Mouse (Mus musculus) bone marrow macrophage, adult 2 months (primary cell): Measurements from ENCODE around the gene Adrb1.

Source experiments
- CTCF ChIP-seq: IDR thresholded peaks from 2 replicates; pipeline ENCODE4 v1.5.1; 2012; ENCODE audit warnings: low read depth, mild to moderate bottlenecking, low read length, moderate library complexity
- POLR2A ChIP-seq: IDR thresholded peaks from 2 replicates; pipeline ENCODE4 v1.6.1; 2012; ENCODE audit warnings: mild to moderate bottlenecking, low read depth, low read length, borderline replicate concordance

DNA sequence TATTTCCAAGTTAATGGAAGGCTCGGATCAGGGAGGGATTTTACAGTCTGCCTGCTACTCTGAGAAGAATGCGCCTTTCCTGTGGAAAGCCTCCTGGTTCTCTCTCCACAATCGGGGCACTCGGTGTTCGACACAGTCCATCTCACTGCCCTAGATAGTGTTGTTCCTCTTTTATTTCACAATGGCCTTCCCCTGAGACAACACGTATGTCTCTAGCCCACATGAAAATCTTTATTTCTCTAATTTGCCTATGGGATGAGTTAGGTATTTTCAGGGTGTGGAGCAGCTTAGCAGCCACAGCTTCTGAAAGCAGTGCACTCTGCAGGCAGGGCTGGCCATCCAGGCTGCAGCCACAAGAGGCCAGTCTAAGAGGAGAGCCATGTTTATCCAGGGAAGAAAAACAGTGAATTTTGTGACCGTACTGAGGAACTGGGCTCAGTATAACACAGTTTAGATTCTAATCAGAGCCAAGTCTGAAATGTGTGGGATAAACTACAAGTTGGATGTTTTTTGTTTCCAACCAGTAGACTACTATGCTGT lies 12.1 kb downstream of the Adrb1 start:
- TF ChIP-seq CTCF: no peak
- TF ChIP-seq POLR2A: no peak
